Mouse (Mus musculus) neural tube, embryonic 13.5 days (tissue): ENCODE data around the gene Cnpy1. TPM values are rescaled to one million over a fixed set of nuclear protein-coding genes. Genes with fewer than 3 reads are reported as not detected.

Experiments used
- ATAC-seq: fragments of 200-750 bp; cut with Nextera tagmentation; 2 replicates; pipeline ENCODE4 v1.8.0; 2017; ENCODE audit warnings: low read depth, mild to moderate bottlenecking, moderate TSS enrichment, moderate library complexity
- H3K27ac ChIP-seq: fragments of 300-500 bp; sonication (generic); replicated peaks from 2 replicates; pipeline ENCODE4 v1.5.1; 2015; ENCODE audit warnings: moderate library complexity, mild to moderate bottlenecking, inconsistent platforms
- H3K27me3 ChIP-seq: fragments of 300-500 bp; sonication (generic); 2 replicates; pipeline ENCODE4 v1.6.1; 2015; ENCODE audit warnings: mild to moderate bottlenecking, inconsistent platforms
- H3K36me3 ChIP-seq: fragments of 300-500 bp; sonication (generic); 2 replicates; pipeline ENCODE4 v1.6.1; 2015; ENCODE audit warnings: mild to moderate bottlenecking, inconsistent platforms
- H3K4me1 ChIP-seq: fragments of 300-500 bp; sonication (generic); replicated peaks from 2 replicates; pipeline ENCODE4 v1.6.1; 2015; ENCODE audit warnings: inconsistent platforms
- H3K4me2 ChIP-seq: fragments of 300-500 bp; sonication (generic); 2 replicates; pipeline ENCODE4 v1.6.1; 2015; ENCODE audit warnings: inconsistent platforms, mild to moderate bottlenecking, moderate library complexity
- H3K4me3 ChIP-seq: fragments of 300-500 bp; sonication (generic); 2 replicates; pipeline ENCODE4 v1.5.1; 2015; ENCODE audit warnings: mild to moderate bottlenecking, inconsistent platforms
- H3K9ac ChIP-seq: fragments of 300-500 bp; sonication (generic); 2 replicates; pipeline ENCODE4 v1.6.1; 2015; ENCODE audit warnings: moderate library complexity, mild to moderate bottlenecking, inconsistent platforms
- H3K9me3 ChIP-seq: fragments of 300-500 bp; sonication (generic); 2 replicates; pipeline ENCODE4 v1.6.1; 2016; ENCODE audit warnings: inconsistent platforms
- WGBS: fragments of 180-500 bp; shearing (Covaris S2); methylation state at CpG from one replicate; pipeline ENCODE4 v1.1.7; 2015; 5-methylcytosine and 5-hydroxymethylcytosine counted together
- polyA plus RNA-seq: library from polyadenylated mRNA; unstranded; fragments of >200 nt; fragmentation: Nextera tagmentation; extraction: Ambion mirVana; gene quantifications from 2 replicates; pipeline ENCODE4 v1.2.1, GENCODE M21; 2015

The Cnpy1 gene
- polyA plus RNA-seq, result 1.3 and 1.7 TPM in 2 replicates

DNA sequence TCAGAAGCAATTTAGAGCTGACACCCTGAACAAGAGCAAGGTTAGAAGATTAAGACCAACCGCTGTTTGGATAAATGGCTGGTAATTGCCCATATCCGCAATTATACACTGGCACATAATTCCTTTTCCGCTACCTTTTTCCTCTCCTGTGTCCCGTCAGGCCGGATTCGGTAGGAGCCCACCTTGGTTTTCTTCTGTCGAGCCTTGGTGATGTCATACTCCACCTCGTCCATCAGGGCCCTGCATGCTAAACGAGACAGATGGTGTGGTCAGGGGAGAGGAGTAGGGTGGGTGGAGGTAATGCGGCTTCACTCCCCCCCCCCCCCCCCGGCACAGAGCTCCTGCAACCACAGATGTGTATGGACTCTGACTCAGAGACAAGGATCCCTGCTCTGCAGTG lies at the start of gene Cnpy1:
Gene Cnpy1 (minus strand): TSS at position 233 of the 400 bp plus-strand sequence.
- Histone ChIP-seq H3K36me3 (no peaks in the 10 kb centered on the region), H3K4me1 (no peaks in the 10 kb centered on the region), H3K9me3 (no peaks in the 10 kb centered on the region), H3K27ac (no peak within 1 kb of the TSS), H3K27me3 (0 out of 2 replicates have a peak, but pooled peaks cover 3% of the 10 kb centered on the region), H3K9ac (no peak within 1 kb of the TSS), H3K4me3 (no peak within 1 kb of the TSS), H3K4me2 (no peak within 1 kb of the TSS)
- WGBS, result 70% methylated on average over 11 of the region's 11 CpGs
- ATAC-seq, result no peak

DNA sequence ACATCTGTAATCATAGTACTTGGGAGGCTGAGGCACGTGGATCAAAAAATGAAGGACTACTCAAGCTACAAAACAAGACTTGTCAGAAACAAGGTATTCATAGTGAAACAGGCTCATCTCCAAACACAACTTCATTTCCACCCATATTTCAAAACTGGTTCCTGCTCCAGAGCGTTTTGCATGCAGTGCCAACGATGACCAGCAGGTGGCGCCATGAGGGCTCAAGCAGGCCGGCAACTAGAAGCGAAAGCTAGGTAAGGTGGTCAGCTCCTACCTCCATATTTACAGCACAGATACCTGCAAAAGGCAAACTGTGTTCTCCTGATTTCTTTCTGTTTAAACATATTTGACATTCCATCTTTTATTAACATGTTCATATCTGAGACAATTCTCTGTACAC lies 48.4 kb upstream of the Cnpy1 start:
- Histone ChIP-seq H3K9ac (no peak overlapping the region), H3K27ac (no peak overlapping the region), H3K4me1 (no peaks in the 10 kb centered on the region; the same call in 1 of the 2 replicates), H3K4me3 (no peak overlapping the region), H3K9me3 (no peaks in the 10 kb centered on the region), H3K4me2 (no peak overlapping the region), H3K27me3 (no peaks in the 10 kb centered on the region), H3K36me3 (no peaks in the 10 kb centered on the region)
- 7% methylated on average over 6 of the region's 6 CpGs for WGBS
- no peak for ATAC-seq

DNA sequence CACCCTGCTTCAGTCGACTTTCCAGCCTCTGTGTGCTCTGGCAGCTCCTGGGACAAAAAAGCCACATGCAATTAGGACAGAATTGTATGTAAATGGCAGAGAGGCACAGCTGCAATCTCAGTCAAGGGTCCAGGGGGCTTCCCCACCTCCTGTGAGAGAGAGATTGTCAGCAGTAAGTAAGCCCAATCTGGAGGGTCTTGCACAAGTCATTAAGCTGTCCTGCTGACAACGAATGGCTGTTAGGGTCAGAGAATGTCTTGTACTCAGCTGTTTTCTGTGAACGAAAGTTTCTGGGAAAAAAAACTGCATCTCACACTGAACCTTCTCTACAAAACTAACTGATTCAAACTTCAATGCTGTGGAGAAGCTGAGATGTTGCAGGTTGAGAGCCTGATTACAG lies 46.7 kb upstream of the Cnpy1 start:
- 15% methylated on average over 3 of the region's 3 CpGs for WGBS

DNA sequence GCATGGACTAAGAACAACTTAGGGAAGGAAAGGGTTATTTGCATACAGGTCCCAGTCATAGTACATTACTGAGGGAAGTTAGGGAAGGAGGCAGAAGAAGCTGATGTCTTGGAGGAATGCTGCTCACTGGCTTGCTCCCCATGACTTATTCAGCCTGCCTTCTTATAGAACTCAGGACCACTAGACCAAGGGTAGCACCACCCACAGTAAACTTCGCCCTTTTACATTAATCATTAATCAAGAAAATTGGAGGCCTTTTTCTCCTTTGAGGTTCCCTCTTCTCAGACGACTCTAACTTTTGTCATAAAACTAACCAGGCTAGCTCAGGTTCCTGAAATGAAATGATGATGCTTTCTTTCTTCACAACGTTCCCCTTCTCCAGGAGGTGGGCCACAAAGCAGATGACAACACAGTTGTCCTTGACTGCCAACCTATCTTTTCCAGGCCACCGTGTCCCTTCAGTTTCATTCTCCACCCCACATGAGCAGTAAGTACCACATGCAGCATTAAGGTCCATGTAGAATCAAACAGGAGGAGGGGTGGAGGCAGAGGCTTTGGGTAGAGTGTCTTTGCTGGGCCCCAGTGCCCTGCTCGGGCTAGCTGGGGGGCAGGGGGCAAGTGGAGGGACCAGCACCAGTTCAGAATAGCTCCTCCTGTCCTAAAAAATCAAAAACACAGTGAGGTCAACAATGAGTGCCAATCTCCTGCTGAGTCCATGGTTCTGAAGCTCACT lies 45.7 kb upstream of the Cnpy1 start:
- Histone ChIP-seq H3K36me3 (no peaks in the 10 kb centered on the region), H3K9ac (no peak overlapping the region), H3K4me3 (no peak overlapping the region), H3K27ac (no peak overlapping the region), H3K4me2 (no peak overlapping the region), H3K4me1 (no peaks in the 10 kb centered on the region; the same call in 1 of the 2 replicates), H3K27me3 (no peaks in the 10 kb centered on the region), H3K9me3 (no peaks in the 10 kb centered on the region)
- no peak for ATAC-seq
- WGBS, result 76% methylated on average over 5 of the region's 5 CpGs

More for the DNA sequence above, 46.7 kb upstream of the Cnpy1 start:
- H3K36me3 ChIP-seq, result no peaks in the 10 kb centered on the region
- H3K4me1 ChIP-seq, result no peaks in the 10 kb centered on the region; the same call in 1 of the 2 replicates
- H3K9me3 ChIP-seq, result no peaks in the 10 kb centered on the region
- no peak overlapping the region for H3K4me2 ChIP-seq
- no peaks in the 10 kb centered on the region for H3K27me3 ChIP-seq
- H3K9ac ChIP-seq, result no peak overlapping the region
- H3K4me3 ChIP-seq, result no peak overlapping the region
- no peak for ATAC-seq
- no peak overlapping the region for H3K27ac ChIP-seq

DNA sequence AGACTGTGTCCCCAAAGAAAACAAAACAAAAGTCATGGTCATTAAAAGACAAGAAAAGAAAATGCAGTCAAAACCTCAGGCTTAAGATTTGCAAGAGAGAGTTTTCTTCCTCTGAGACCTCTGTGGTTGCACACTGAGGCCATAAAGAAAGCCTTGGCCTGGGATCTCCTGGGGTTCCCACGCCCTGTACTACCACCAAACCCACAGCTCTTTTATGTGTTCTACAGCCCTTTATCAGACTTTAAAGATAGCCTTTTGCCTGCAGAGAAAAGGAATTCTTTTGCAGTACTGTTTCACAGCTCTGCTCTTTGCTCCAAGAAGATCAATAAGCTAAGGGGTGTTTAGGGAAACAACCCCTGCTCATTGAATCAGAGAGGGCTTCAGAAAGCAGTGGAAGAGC lies 45.0 kb upstream of the Cnpy1 start:
- Histone ChIP-seq H3K27me3 (no peaks in the 10 kb centered on the region), H3K9me3 (no peaks in the 10 kb centered on the region), H3K9ac (no peak overlapping the region), H3K4me2 (no peak overlapping the region), H3K4me3 (no peak overlapping the region), H3K4me1 (no peaks in the 10 kb centered on the region; the same call in 1 of the 2 replicates), H3K36me3 (no peaks in the 10 kb centered on the region), H3K27ac (no peak overlapping the region)
- WGBS, result 42% methylated on average over 1 of the region's 1 CpGs
- ATAC-seq, result no peak

DNA sequence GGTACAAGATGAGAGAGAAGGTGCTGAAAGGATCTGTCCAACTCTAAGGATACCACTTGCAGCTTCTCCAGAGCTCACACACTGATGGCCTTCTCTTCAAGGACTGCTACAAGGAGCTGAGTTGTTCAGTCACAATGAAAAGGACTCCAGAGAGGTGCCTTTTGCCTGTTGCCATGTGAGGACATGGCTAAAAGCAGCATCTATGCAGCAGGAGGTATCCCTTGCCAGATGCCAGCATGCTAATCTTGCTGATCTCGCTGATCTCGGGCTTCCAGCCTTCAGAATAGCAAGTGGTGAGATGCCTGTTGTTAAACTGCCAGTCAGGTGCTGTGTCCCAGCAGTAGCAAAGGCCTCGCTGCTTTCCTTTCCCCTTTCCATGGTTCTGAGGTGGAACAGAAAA lies 43.5 kb upstream of the Cnpy1 start:
- Histone ChIP-seq H3K9me3 (no peaks in the 10 kb centered on the region), H3K36me3 (no peaks in the 10 kb centered on the region), H3K4me3 (no peak overlapping the region), H3K4me2 (no peak overlapping the region), H3K27me3 (no peaks in the 10 kb centered on the region), H3K27ac (no peak overlapping the region), H3K4me1 (no peaks in the 10 kb centered on the region; the same call in 1 of the 2 replicates), H3K9ac (no peak overlapping the region)
- ATAC-seq, result no peak
- whole genome bisulfite sequencing, result 58% methylated on average over 3 of the region's 3 CpGs

DNA sequence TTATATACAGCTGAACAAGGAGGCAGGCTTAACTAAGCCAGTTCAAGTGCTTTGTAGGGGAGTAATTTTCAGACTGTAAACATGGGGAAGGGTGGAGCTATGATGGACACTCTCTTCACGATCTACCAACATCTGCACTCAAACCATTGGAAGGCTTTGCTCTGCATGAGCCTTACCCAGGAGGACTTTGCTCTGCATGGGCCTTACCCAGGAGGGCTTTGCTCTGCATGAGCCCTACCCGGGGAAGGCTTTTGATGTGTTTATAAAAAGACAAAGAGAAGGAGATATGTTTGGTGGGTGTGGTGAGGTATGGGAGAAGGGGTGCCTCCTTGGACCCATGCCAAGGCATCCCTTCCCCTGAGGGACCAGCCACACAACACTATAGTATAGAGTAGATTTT lies 31.7 kb upstream of the Cnpy1 start:
- 66% methylated on average over 2 of the region's 2 CpGs for WGBS

DNA sequence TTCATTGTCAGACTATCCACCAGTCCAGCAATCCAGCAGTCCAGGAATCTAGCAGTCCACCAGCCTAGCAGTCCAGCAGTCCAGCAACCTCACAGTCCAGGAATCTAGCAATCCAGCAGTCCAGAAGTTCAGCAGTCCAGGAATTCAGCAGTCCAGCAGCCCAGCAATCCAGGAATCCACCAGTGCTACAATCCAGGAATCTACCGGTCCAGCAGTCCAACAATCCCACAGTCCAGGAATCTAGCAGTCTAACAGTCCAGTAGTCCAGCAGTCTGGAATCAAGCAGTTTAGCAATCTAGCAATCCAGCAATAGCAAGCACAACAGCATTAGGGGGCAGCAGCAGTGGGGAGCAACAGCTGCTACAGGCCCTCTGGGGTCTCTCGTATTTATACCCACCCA lies 27.2 kb upstream of the Cnpy1 start:
- no peaks in the 10 kb centered on the region for H3K9me3 ChIP-seq
- H3K9ac ChIP-seq, result no peak overlapping the region
- no peak overlapping the region for H3K4me3 ChIP-seq
- H3K27ac ChIP-seq, result no peak overlapping the region
- no peaks in the 10 kb centered on the region for H3K27me3 ChIP-seq
- H3K4me2 ChIP-seq, result no peak overlapping the region
- ATAC-seq, result no peak
- WGBS, result 83% methylated on average over 2 of the region's 2 CpGs
- H3K4me1 ChIP-seq, result no peaks in the 10 kb centered on the region
- no peaks in the 10 kb centered on the region for H3K36me3 ChIP-seq

More for the DNA sequence above, 31.7 kb upstream of the Cnpy1 start:
- no peak overlapping the region for H3K27ac ChIP-seq
- no peak overlapping the region for H3K4me3 ChIP-seq
- H3K9me3 ChIP-seq, result no peaks in the 10 kb centered on the region
- H3K4me2 ChIP-seq, result no peak overlapping the region
- H3K9ac ChIP-seq, result no peak overlapping the region
- no peaks in the 10 kb centered on the region for H3K27me3 ChIP-seq
- no peaks in the 10 kb centered on the region for H3K36me3 ChIP-seq
- no peak for ATAC-seq
- H3K4me1 ChIP-seq, result no peaks in the 10 kb centered on the region

DNA sequence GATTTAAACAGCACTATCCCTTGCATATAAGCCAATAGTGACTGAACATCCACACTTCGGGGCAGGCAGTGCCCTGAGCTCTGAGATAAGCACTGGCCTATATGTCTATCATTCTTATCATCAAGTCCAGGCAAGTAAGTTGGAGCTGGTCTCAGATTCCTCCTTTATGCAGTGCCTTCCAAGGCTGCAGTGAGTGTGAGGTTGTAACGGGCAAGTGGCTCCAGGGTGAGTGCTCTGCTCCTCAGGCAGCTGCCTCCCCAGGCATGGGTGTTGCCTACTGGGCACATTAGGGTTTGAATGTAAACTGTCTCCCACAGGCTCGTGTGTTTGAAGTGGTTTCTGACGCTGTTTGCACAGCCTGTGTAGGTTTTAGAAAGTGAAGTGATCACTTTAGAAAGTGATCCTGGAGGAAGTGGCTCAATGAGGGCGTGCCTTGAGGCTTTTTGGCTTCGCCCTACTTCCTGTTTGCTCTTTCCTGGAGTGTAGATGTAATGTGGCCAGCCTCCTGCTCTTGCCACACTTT lies 23.9 kb upstream of the Cnpy1 start:
- WGBS, result 64% methylated on average over 6 of the region's 6 CpGs
- Histone ChIP-seq H3K9ac (no peak overlapping the region), H3K36me3 (no peaks in the 10 kb centered on the region), H3K27ac (no peak overlapping the region), H3K4me3 (no peak overlapping the region), H3K4me2 (no peak overlapping the region), H3K27me3 (no peaks in the 10 kb centered on the region), H3K4me1 (no peaks in the 10 kb centered on the region), H3K9me3 (no peaks in the 10 kb centered on the region)
- ATAC-seq, result no peak

DNA sequence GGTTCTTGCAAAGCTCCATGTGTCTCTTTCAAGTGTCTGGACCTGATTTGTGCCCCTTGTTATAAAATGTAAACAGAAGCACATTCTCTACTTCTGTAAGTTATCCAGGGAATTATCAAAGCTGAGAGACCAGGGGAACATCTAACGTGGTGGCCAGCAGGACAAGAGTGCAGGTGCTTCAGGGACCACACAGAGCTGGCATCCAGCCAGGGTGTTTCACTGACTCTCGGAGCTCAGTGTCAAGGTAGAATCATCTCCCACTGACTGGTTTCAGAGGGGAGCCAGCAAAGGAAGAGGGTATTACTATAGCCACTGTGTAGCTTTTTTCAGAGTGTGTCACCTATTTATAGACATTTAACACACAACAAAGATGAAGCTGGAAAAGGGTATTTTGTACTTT lies 22.0 kb upstream of the Cnpy1 start:
- Histone ChIP-seq H3K4me3 (no peak overlapping the region), H3K27me3 (no peaks in the 10 kb centered on the region), H3K4me1 (no peaks in the 10 kb centered on the region), H3K4me2 (no peak overlapping the region), H3K27ac (no peak overlapping the region), H3K9me3 (no peaks in the 10 kb centered on the region), H3K36me3 (no peaks in the 10 kb centered on the region), H3K9ac (no peak overlapping the region)
- WGBS, result 42% methylated on average over 2 of the region's 2 CpGs
- ATAC-seq, result no peak

DNA sequence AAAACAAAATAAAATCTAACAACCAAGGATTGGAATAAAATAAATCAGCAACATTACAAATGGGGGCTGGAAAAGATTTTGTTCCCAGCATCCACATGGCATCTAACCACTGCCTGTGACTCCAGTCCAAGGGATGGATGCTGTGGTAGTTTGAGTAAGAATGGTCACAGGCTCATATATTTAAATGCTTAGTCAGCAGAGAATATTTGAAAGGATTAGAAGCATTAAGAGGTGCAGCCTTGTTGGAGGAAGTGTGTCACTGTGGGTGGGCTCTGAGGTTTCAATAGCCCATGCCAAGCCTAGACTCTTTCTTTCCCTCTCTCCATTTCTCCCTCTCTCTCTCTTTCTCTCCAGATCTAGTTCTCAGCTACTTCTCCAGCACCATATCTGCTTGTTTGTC lies 20.0 kb upstream of the Cnpy1 start:
- ATAC-seq, result no peak
- Histone ChIP-seq H3K9ac (no peak overlapping the region), H3K27me3 (no peaks in the 10 kb centered on the region)

DNA sequence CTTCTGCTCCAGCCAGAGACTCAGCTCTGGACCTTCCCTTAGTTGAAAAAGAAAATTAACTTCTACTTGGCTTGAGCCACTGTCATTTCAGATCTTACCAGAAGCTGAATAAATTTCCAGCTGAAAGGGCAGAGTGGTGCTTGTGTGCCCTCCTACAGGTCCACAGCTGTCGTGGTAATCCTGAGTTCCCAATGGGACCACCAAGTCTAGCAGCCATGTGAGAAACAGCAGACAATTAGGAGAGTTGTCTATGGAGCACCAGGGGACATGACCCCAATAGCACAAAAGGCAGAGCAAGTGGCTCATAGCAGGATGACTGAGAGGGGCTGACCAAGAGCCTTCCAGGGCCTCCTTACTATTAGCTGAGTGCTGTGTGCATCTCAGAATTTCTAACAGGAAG lies 18.2 kb upstream of the Cnpy1 start:
- Histone ChIP-seq H3K27me3 (no peaks in the 10 kb centered on the region), H3K4me3 (no peak overlapping the region), H3K9ac (no peak overlapping the region), H3K36me3 (no peaks in the 10 kb centered on the region), H3K4me2 (no peak overlapping the region), H3K9me3 (no peaks in the 10 kb centered on the region), H3K27ac (no peak overlapping the region), H3K4me1 (no peaks in the 10 kb centered on the region)
- no peak for ATAC-seq
- WGBS, result 6% methylated on average over 1 of the region's 1 CpGs

More for the DNA sequence above, 20.0 kb upstream of the Cnpy1 start:
- no peak overlapping the region for H3K27ac ChIP-seq
- H3K36me3 ChIP-seq, result no peaks in the 10 kb centered on the region
- H3K4me2 ChIP-seq, result no peak overlapping the region
- no peaks in the 10 kb centered on the region for H3K9me3 ChIP-seq
- H3K4me3 ChIP-seq, result no peak overlapping the region
- H3K4me1 ChIP-seq, result no peaks in the 10 kb centered on the region

DNA sequence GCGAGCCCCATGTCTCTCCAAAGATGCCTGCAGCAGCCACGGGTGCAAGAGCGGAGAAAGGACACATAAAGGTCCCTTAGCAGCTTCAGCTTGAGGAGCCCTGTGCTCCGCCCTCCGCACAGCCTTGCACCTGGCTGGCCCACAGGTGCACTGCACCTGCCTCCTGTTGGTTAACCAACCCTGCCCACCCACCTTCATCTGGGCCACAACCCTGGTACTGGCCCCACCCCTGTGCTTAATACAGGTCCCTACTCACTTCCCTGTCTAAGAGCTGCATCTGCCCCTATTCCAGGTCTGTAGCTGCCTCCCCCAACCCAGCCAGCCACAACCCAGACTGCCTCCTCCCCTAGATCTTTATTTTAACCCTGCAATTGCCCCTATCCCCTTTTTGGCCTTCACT lies 16.5 kb upstream of the Cnpy1 start:
- 92% methylated on average over 5 of the region's 5 CpGs for WGBS
- Histone ChIP-seq H3K4me1 (no peaks in the 10 kb centered on the region), H3K36me3 (no peaks in the 10 kb centered on the region), H3K27me3 (no peaks in the 10 kb centered on the region), H3K4me2 (no peak overlapping the region), H3K9me3 (no peaks in the 10 kb centered on the region), H3K27ac (no peak overlapping the region), H3K9ac (no peak overlapping the region), H3K4me3 (no peak overlapping the region)
- no peak for ATAC-seq
